Mouse (Mus musculus) hindbrain, embryonic 11.5 days (tissue): ENCODE results near the gene Egf. TPM values are rescaled to one million over a fixed set of nuclear protein-coding genes. Genes with fewer than 3 reads are reported as not detected.

ENCODE experiments used
- ATAC-seq: fragments of 200-750 bp; cut with Nextera tagmentation; 2 replicates; pipeline ENCODE4 v1.8.0; 2017; ENCODE audit warnings: mild to moderate bottlenecking, moderate TSS enrichment, moderate library complexity; ENCODE audit not compliant: low FRiP score
- DNase-seq: peaks from one replicate; pipeline ENCODE4 v3.0.0-alpha.2; 2015; ENCODE audit warnings: low spot score
- H3K27ac ChIP-seq: fragments of 300-500 bp; sonication (generic); 2 replicates; pipeline ENCODE4 v1.5.1; 2014; ENCODE audit warnings: mild to moderate bottlenecking, low read depth, low read length
- H3K27me3 ChIP-seq: fragments of 300-500 bp; sonication (generic); 2 replicates; pipeline ENCODE4 v1.6.1; 2014; ENCODE audit warnings: mild to moderate bottlenecking, low read length, moderate library complexity, mixed read lengths; ENCODE audit not compliant: control insufficient read depth, insufficient read depth
- H3K36me3 ChIP-seq: fragments of 300-500 bp; sonication (generic); 2 replicates; pipeline ENCODE4 v1.6.1; 2014; ENCODE audit warnings: mild to moderate bottlenecking, low read length, moderate library complexity, mixed read lengths; ENCODE audit not compliant: control insufficient read depth, insufficient read depth
- H3K4me1 ChIP-seq: fragments of 300-500 bp; sonication (generic); replicated peaks from 2 replicates; pipeline ENCODE4 v1.6.1; 2014; ENCODE audit warnings: low read length, mixed read lengths; ENCODE audit not compliant: control insufficient read depth, insufficient read depth
- H3K4me2 ChIP-seq: fragments of 300-500 bp; sonication (generic); replicated peaks from 2 replicates; pipeline ENCODE4 v1.6.1; 2014; ENCODE audit warnings: mild to moderate bottlenecking, low read depth, low read length
- H3K4me3 ChIP-seq: fragments of 300-500 bp; sonication (generic); 2 replicates; pipeline ENCODE4 v1.5.1; 2014; ENCODE audit warnings: low read depth, low read length
- H3K9ac ChIP-seq: fragments of 300-500 bp; sonication (generic); 2 replicates; pipeline ENCODE4 v1.6.1; 2014; ENCODE audit warnings: low read depth, low read length
- H3K9me3 ChIP-seq: fragments of 300-500 bp; sonication (generic); 2 replicates; pipeline ENCODE4 v1.6.1; 2016; ENCODE audit warnings: low read length; ENCODE audit not compliant: control insufficient read depth
- WGBS: fragments of 180-500 bp; shearing (Covaris S2); extraction: QIAGEN DNeasy Blood & Tissue Kit; methylation state at CpG from one replicate; pipeline ENCODE4 v1.1.7; 2014; 5-methylcytosine and 5-hydroxymethylcytosine counted together
- polyA plus RNA-seq: library from polyadenylated mRNA; unstranded; fragments of >200 nt; fragmentation: Nextera tagmentation; extraction: Ambion mirVana; gene quantifications from 2 replicates; pipeline ENCODE4 v1.2.1, GENCODE M21; 2014

Egf gene
- polyA plus RNA-seq, 1 experiment from 2014 or later, result 2.0 TPM

- Histone ChIP-seq H3K4me2 (no peak overlapping the region), H3K4me3 (no peak overlapping the region), H3K27me3 (no peaks in the 10 kb centered on the region), H3K9ac (no peak overlapping the region), H3K36me3 (no peaks in the 10 kb centered on the region), H3K4me1 (no peaks in the 10 kb centered on the region), H3K9me3 (no peaks in the 10 kb centered on the region), H3K27ac (no peak overlapping the region)
- ATAC-seq (no peak), DNase-seq (no peak)
- WGBS, result 90% methylated on average over 8 of the region's 8 CpGs
These were observed 103.4 kb downstream of the Egf start for GRCm38 (mm10) chr3:129651765-129652164.

GRCm38 (mm10) chr3:129650931-129651330 is 104.2 kb downstream of the Egf start:
- no peak overlapping the region for H3K9ac ChIP-seq
- no peaks in the 10 kb centered on the region for H3K4me1 ChIP-seq
- H3K4me3 ChIP-seq, result no peak overlapping the region
- no peaks in the 10 kb centered on the region for H3K27me3 ChIP-seq
- H3K27ac ChIP-seq, result no peak overlapping the region
- H3K36me3 ChIP-seq, result no peaks in the 10 kb centered on the region
- DNase-seq (no peak), ATAC-seq (no peak)
- WGBS, result 16% methylated on average over 1 of the region's 1 CpGs
- H3K4me2 ChIP-seq, result no peak overlapping the region
- no peaks in the 10 kb centered on the region for H3K9me3 ChIP-seq

- Histone ChIP-seq H3K4me3 (no peak overlapping the region), H3K36me3 (no peaks in the 10 kb centered on the region), H3K4me2 (no peak overlapping the region), H3K9ac (no peak overlapping the region), H3K9me3 (no peaks in the 10 kb centered on the region), H3K4me1 (no peaks in the 10 kb centered on the region; the same call in 1 of the 2 replicates), H3K27me3 (no peaks in the 10 kb centered on the region), H3K27ac (no peak overlapping the region)
- ATAC-seq, result no peak
- no peak for DNase-seq
These were observed 104.9 kb downstream of the Egf start for GRCm38 (mm10) chr3:129650293-129650612.

- no peak overlapping the region for H3K27ac ChIP-seq
- WGBS, result 74% methylated on average over 8 of the region's 8 CpGs
- no peak overlapping the region for H3K9ac ChIP-seq
- H3K4me3 ChIP-seq, result no peak overlapping the region
- H3K4me2 ChIP-seq, result no peak overlapping the region
- no peaks in the 10 kb centered on the region for H3K9me3 ChIP-seq
- no peaks in the 10 kb centered on the region for H3K27me3 ChIP-seq
- ATAC-seq, result no peak
- no peaks in the 10 kb centered on the region for H3K36me3 ChIP-seq
- no peaks in the 10 kb centered on the region; the same call in 1 of the 2 replicates for H3K4me1 ChIP-seq
- no peak for DNase-seq
These were observed 105.4 kb downstream of the Egf start for GRCm38 (mm10) chr3:129649586-129650292.

GRCm38 (mm10) chr3:129648598-129648997 is 106.5 kb downstream of the Egf start:
- no peak for DNase-seq
- WGBS, result 75% methylated on average over 5 of the region's 5 CpGs
- no peaks in the 10 kb centered on the region; the same call in 1 of the 2 replicates for H3K4me1 ChIP-seq
- H3K27ac ChIP-seq, result no peak overlapping the region
- H3K4me3 ChIP-seq, result no peak overlapping the region
- no peak overlapping the region for H3K4me2 ChIP-seq
- ATAC-seq, result no peak
- no peaks in the 10 kb centered on the region for H3K36me3 ChIP-seq
- H3K9me3 ChIP-seq, result no peaks in the 10 kb centered on the region
- no peak overlapping the region for H3K9ac ChIP-seq
- no peaks in the 10 kb centered on the region for H3K27me3 ChIP-seq

GRCm38 (mm10) chr3:129647312-129647711 is 107.8 kb downstream of the Egf start:
- 87% methylated on average over 10 of the region's 10 CpGs for WGBS
- H3K9me3 ChIP-seq, result no peaks in the 10 kb centered on the region
- H3K36me3 ChIP-seq, result no peaks in the 10 kb centered on the region
- no peak overlapping the region for H3K4me3 ChIP-seq
- DNase-seq, result no peak
- no peak overlapping the region for H3K4me2 ChIP-seq
- ATAC-seq, result no peak; the same call in 1 of the 2 replicates
- no peak overlapping the region for H3K9ac ChIP-seq
- H3K27me3 ChIP-seq, result no peaks in the 10 kb centered on the region
- H3K4me1 ChIP-seq, result no peaks in the 10 kb centered on the region; the same call in 1 of the 2 replicates
- H3K27ac ChIP-seq, result no peak overlapping the region

- DNase-seq (no peak), ATAC-seq (no peak)
- Histone ChIP-seq H3K9ac (no peak overlapping the region), H3K36me3 (no peaks in the 10 kb centered on the region), H3K4me1 (no peaks in the 10 kb centered on the region; the same call in 1 of the 2 replicates), H3K27me3 (no peaks in the 10 kb centered on the region), H3K4me3 (no peak overlapping the region), H3K27ac (no peak overlapping the region), H3K4me2 (no peak overlapping the region), H3K9me3 (no peaks in the 10 kb centered on the region)
- 90% methylated on average over 5 of the region's 5 CpGs for WGBS
These were observed 108.3 kb downstream of the Egf start for GRCm38 (mm10) chr3:129646781-129647180.

GRCm38 (mm10) chr3:129645409-129645808 is 109.7 kb downstream of the Egf start:
- no peak for ATAC-seq
- no peaks in the 10 kb centered on the region; the same call in 1 of the 2 replicates for H3K4me1 ChIP-seq
- H3K9ac ChIP-seq, result no peak overlapping the region
- DNase-seq, result no peak
- H3K9me3 ChIP-seq, result no peaks in the 10 kb centered on the region
- 60% methylated on average over 3 of the region's 3 CpGs for WGBS
- H3K27ac ChIP-seq, result no peak overlapping the region
- H3K36me3 ChIP-seq, result no peaks in the 10 kb centered on the region
- H3K4me3 ChIP-seq, result no peak overlapping the region
- no peaks in the 10 kb centered on the region for H3K27me3 ChIP-seq
- no peak overlapping the region for H3K4me2 ChIP-seq

- no peaks in the 10 kb centered on the region for H3K27me3 ChIP-seq
- H3K9me3 ChIP-seq, result no peaks in the 10 kb centered on the region
- WGBS, result 90% methylated on average over 7 of the region's 7 CpGs
- DNase-seq, result no peak
- H3K4me3 ChIP-seq, result no peak overlapping the region
- no peaks in the 10 kb centered on the region for H3K36me3 ChIP-seq
- H3K4me1 ChIP-seq, result no peaks in the 10 kb centered on the region; the same call in 1 of the 2 replicates
- H3K27ac ChIP-seq, result no peak overlapping the region
- no peak overlapping the region for H3K9ac ChIP-seq
- H3K4me2 ChIP-seq, result no peak overlapping the region
- no peak for ATAC-seq
These were observed 113.5 kb downstream of the Egf start for GRCm38 (mm10) chr3:129641621-129642020.
